Mouse (Mus musculus): ENCODE results near the gene Il19.

The Il19 gene

GRCm38 (mm10) chr1:130940065-130940687, at the start of gene Il19:
Gene Il19, minus strand, starts transcription at chr1:130940115.
- no peak for DNase-seq (ENCODE audit: low spot score)

DNA sequence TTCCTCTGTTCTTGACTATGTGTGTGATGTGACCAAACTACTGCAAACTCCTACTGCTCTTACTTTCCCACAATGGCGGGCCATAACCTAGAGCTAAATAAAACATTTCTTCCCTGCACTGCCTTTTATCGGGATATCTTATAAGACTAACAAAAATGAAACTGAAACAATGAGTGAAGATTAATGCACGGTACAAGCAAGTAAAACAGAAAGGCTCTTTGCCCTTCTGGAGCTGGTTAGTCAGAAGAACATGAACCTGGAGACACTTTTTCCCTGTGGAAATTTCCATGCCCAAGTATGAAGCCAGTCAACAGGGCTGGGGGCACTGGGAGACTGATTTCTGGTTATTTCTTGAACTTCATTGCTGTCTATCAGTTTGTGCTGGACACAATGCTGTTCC, 49.4 kb upstream of the Il19 start:
- no peak for DNase-seq (ENCODE audit: low spot score)

DNA sequence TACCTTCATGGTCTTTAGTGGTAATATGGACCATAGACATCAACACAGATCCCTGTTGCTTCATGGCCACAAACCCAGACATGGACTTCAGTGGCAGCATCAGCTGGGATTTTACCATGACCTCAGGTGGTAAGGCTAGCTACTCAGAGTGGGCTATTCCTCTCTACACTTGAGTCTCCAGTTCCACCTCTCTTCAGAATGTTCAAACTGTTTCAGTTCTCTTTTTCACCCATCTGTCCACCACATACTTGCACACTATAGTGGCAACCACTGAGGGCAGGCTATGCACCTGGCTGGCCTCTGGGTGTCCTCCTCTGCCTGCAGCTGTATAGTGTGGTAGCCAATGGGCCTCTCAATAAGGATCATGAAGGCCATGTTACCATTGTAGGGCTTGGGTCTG, 47.5 kb upstream of the Il19 start:
- no peak for DNase-seq (ENCODE audit: low spot score)

DNA sequence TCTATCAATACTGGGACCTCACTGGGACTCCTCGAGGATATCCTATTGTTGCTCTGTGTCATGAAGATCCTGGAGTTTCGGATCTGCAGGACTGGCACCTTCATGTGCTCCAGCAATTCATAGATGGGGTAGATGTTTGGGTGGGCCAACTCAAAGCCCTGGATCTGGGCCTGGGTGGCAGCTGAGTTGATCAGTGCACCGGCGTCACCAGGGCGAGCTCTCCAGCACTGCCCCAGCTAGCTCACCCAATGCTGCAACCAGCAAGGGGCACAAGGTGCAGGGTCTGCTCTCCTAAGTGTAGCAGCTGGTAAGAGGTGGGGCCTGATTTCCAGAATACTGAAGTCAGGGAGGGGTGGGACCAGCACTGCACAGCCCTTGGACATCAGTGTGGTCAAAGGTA, 47.1 kb upstream of the Il19 start:
- DNase-seq (ENCODE audit: low spot score) = no peak

GRCm38 (mm10) chr1:130984441-130984840, 44.5 kb upstream of the Il19 start:
- DNase-seq (ENCODE audit: low spot score) = no peak

- peak; percentile 83 for DNase-seq (ENCODE audit: low spot score)
Observed at GRCm38 (mm10) chr1:130979455-130979854, 39.5 kb upstream of the Il19 start.

- DNase-seq (ENCODE audit: low spot score) = no peak
Observed at GRCm38 (mm10) chr1:130963891-130964290, 24.0 kb upstream of the Il19 start.

- DNase-seq (ENCODE audit: low spot score) = no peak
Observed at GRCm38 (mm10) chr1:130946920-130947319, 7.0 kb upstream of the Il19 start.

- DNase-seq (ENCODE audit: low spot score) = peak; percentile 50
Observed at GRCm38 (mm10) chr1:130941801-130942200, 1.9 kb upstream of the Il19 start.

GRCm38 (mm10) chr1:130938192-130938591, 1.7 kb downstream of the Il19 start:
- no peak for DNase-seq (ENCODE audit: low spot score)

GRCm38 (mm10) chr1:130937170-130937569, 2.7 kb downstream of the Il19 start:
- DNase-seq (ENCODE audit: low spot score) = no peak

- DNase-seq (ENCODE audit: low spot score) = peak; percentile 73
Observed at GRCm38 (mm10) chr1:130936351-130936750, 3.6 kb downstream of the Il19 start.

- no peak for DNase-seq (ENCODE audit: low spot score)
Observed at GRCm38 (mm10) chr1:130926484-130926883, 13.4 kb downstream of the Il19 start.

DNA sequence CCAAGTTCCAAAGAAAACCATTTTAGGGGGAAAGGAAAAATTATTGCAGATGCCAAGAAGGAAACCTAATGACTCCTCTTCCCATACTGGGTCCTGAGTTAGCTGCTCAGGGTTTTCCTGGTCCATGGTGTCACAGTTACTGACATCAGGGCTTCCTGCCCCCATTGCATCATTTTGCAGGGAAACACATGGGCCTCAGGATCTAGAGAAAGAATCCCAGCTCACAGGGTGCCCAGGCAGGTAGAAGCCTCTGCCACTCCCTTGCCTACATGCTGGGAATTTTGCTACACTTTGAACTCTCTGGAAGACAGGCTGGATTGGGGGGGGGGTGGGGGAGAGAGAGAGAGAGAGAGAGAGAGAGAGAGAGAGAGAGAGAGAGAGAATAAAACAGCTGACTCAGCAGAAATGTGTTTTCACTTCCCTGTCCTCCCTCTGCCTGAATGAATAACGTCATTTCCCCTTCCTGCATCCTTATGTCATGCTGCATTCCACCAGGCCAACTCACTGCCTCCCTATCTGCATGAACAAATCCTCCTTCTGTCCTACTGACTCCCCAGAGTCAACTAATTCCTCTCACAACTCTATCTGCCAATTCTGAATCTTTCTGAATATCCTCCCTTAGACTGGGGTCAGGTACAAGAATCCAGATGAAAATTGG, 21.5 kb downstream of the Il19 start:
- no peak for DNase-seq (ENCODE audit: low spot score)

- DNase-seq (ENCODE audit: low spot score) = no peak
Observed at GRCm38 (mm10) chr1:130911401-130912010, 28.4 kb downstream of the Il19 start, which contains the start of gene Il20. Gene Il20, minus strand, starts transcription at chr1:130911451.

DNA sequence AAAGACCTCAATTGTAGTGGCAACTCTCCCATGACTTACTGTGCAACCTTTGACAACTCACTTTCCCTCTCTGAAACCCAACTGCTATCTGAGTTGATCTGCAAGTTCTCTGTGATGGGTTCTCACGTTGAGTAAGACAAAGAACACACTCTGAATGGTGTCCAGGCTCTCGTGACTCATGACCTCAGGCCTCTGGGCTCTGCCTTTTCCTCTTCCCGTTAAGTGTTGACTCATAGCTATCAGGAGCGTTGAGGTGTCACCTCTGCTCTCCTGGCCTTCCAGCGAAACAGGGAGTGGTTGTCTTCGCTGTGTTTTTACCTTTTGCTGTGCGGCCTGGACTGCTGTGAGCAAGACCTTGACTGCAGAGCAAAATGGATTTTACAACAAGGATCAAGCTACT, 37.4 kb downstream of the Il19 start:
- no peak for DNase-seq (ENCODE audit: low spot score)

DNA sequence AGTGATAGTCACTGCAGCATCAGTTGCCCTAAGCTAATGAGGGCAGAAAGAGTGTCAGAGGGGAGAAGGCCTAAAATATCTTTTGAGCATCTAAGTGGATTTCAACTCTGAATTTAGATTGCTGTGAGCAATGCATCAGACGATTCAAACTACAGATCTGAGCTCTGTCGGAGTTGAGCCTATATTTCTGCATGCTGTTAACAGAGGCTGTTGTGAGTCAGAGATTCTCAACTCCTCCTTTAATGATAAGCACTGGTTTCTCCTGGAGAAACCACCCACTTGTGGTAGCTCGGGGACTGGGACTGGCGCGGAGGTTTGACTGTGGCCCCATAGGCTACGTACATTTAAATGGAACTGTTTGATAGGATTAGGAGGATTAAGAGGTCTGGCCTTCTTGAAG, 45.4 kb downstream of the Il19 start:
- no peak for DNase-seq (ENCODE audit: low spot score)

GRCm38 (mm10) chr1:130893329-130894040, 46.4 kb downstream of the Il19 start:
- DNase-seq (ENCODE audit: low spot score) = no peak

DNA sequence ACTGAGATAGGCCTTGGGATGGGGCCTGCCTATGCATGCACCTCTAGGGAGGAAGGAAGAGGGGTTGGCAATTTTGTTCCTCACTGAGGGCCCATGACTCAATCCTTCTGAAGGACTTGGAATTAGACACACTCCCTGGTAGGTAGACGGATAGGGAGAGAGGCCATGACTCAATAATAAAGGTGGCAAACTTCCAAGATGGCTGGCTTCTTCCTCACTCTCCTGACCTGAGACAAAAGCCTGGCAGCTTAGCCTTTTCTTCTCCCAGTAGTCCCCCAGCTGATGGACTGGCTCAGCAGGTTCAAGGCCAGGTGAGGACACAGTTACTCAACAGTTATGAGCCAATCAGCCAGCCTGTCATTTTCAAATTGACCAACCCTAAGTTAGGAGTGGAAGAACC, 47.5 kb downstream of the Il19 start:
- DNase-seq (ENCODE audit: low spot score) = no peak

GRCm38 (mm10) chr1:130887354-130887753, 52.6 kb downstream of the Il19 start, which contains the start of gene Il24:
Gene Il24, minus strand, starts transcription at chr1:130887454.
- DNase-seq (ENCODE audit: low spot score) = no peak

- DNase-seq (ENCODE audit: low spot score) = no peak
Observed at GRCm38 (mm10) chr1:130883146-130883545, 56.8 kb downstream of the Il19 start.
